Mouse (Mus musculus): ENCODE data around the gene Optn.

Gene Optn

DNA sequence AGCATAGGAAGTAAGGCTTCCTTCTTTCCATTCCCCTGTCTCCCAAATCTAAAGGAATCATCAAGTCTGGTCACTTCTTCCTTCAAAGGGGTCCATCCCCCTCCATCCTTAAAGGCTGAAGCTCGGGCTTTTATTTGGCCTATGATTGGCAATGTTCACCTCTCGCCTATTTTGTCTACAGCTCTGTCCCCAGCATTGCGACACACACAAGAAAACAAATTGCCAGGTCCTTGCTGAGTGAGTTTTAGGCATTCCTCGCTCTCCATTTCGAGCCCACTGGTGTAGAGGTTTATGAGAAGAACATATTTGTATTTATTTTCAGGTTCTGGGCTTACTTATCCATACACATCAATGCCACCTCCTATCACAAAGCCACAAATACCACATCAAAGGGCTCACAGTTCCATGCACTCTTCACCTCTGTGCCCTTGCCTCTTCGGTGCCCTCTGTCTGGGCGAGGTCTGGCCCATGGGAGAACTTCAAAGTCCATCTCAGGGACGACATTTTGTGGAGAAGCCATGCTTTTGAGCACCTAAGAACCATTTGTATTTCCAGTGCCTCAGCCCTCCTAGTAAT lies 2.6 kb downstream of the Optn start:
- no peak for DNase-seq (ENCODE audit: low spot score)

DNA sequence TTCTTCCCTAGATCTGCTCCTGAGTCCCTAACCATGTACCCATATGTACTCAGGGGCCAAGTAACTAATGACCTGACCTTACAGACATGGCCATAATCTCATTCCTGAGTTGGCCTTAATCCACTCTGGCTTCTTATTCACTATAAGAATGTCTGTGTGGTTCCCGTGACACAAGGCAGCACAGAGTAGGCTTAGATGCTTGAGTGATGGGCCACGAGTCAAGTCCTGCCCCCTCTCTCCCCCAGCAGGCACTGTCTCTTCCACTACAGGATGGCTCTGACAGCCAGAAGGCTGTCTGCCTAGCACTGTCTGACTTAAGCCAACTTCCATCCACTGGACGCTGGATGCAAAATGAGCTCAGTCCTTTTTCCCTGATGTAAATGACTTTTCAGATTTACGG lies 3.9 kb downstream of the Optn start:
- DNase-seq (ENCODE audit: low spot score) = no peak

GRCm38 (mm10) chr2:5058436-5058835 lies 5.4 kb downstream of the Optn start:
- DNase-seq (ENCODE audit: low spot score) = no peak

DNA sequence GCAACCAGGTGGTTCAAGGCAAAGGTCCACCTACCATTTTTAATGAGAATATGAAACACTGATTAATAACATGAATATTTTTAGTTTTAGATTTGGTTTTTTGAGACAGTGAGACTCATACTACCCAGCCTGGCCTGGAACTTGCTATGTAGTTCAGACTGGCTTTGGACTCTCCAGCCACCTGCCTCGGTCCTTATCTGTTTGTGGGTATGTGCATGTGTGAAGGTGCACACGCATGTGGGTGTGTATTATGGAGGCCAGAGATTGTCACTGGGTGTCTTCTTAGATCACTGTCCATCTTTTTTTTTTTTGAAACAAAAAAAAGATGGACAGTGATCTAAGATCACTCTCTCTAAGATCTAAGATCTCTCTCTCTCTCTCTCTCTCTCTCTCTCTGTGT lies 13.3 kb downstream of the Optn start:
- DNase-seq (ENCODE audit: low spot score) = no peak

DNA sequence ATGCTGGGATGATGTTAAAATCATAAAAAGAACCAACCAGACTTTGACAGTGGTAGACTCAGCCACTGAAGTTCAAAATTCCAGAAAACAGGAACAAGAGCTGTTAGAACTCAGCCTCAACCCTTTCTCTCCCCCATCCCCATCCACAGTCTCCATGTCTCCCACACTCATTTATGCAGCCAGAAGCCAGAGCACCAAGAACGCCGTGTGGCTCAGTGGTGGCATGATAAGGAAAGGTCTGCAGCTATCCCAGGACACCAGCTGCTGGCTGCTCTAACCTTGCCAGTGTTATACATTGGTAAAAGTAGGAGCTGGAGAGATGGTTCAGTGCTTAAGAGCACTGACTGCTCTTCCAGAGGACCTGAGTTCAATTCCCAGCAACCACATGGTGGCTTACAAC lies 16.8 kb downstream of the Optn start:
- DNase-seq (ENCODE audit: low spot score) = no peak

DNA sequence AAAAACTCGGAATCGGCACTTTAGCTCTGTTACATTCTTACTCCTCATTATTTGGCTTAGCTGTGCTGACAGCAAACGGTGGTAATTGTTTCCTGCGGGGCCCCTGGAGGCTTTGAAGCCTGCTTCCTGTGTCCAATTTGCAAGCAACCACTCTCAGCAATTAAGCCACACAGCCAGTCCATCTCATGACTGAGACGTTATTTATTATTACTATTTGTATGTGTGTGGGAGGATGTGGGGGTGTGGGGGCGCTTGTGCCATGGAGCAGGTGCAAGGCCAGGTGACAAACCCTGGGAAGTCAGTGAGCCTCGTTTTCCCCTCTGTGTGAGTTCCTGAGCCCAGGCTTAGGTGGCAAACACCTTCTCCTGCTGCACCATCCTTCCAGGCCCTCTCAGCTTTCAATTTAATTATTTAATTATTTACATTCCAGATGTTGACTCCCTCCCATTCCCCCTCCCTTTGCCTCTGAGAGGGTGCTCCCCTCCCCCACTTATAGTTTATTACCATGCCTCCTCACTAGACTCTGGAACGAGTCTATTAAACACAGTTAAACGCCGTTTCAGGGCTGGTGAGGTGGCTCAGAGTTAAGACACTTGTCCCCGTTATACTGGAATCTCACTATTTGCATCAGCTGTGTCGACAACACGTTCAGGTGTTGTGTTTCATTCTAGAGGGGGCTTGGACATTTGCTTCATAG lies 18.4 kb downstream of the Optn start:
- DNase-seq (ENCODE audit: low spot score) = no peak

DNA sequence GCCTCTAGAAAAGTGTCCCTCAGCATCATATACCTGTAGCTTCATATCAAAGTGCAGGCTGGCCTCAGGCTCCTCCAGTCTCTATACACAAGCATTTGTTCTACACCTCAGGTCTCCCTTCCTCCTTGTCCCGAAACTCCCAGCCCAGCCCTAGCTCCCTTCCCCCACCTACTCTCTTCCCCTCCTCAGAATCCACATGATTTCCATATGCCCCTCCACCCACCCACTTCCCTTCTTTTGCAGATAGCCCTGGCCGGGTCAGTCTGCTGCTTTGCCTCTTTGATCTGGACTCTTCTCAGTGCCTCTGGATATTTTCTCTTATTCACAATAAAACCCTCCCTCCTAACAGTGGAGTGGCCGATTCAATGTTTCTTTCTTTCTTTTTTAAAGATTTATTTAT lies 19.5 kb downstream of the Optn start:
- no peak for DNase-seq (ENCODE audit: low spot score)

DNA sequence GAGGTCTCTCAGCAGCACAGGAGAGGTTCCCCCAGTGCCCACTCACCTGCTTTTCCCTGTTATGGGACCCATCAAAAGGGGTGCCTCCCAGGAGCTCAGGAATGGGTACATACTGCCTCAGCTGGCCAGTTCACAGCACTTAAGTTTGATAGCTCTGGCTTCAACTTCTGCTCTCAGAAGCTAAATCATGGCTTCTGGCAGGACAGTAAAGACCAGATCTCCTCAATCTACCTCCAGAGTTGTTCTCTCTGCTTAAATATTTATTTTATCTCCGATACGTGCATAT lies 20.4 kb downstream of the Optn start:
- DNase-seq (ENCODE audit: low spot score) = no peak

- DNase-seq (ENCODE audit: low spot score) = no peak
Measured at GRCm38 (mm10) chr2:5042616-5043475, 21.0 kb downstream of the Optn start.

DNA sequence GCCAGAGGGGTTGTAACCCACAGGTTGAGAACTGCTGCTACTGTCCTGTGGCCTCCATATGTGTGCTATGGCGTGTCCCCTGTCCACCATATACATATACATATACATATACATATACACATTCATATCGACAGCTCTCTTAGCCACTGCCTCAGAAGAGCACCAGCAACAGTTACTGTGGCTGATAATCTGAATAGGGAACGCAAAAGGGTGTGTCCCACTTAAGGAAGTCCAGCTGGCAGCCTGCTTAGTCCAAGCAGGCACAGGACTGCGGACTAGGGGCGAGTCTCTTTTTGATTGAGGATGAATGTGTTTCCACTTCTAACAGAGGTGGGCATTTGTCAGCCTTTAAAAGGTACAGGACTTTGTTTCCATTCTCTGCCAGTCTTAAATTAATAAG lies 22.0 kb downstream of the Optn start:
- no peak for DNase-seq (ENCODE audit: low spot score)

DNA sequence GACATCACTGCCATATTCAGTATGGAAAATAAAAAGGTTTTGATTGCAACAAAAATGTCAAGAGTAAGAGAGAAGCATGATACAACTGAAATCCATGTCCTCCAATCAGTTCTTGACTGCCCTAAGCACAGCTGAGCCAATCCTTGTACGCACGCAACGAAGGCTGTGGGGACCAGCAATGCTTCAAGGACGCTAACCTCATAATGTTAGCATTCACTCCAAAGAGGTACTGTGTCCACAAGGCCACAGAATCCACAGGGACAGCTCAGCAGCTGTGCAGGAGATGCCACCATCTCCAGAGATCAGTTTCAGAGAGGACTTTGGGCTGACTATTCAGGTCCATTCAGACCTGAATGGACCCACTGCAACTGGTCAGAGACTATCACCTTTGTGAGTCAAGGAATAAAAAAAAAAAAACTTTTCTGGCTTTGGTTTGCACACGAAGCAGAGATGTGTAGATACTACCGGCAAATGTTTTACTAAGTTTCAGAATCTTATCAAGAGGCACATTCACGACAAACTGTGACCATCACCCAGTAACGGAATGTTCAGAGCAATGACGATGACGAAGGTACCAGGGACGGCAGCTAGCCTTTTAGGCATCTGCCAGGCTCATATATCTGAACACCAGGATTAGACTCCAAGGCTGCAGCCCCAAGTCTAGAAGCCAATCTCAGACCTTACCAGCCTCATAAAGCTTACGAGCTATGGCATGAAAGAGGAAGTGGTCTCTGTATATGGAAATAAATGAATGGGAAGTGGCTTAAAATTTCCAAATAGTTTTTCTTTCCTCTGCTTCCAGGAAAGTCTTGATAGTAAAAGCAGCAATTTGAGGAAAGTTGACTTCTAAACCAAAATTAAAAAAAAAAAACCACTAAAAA lies 23.3 kb downstream of the Optn start:
- DNase-seq (ENCODE audit: low spot score) = no peak

- no peak for DNase-seq (ENCODE audit: low spot score)
Measured at GRCm38 (mm10) chr2:5039350-5040170, 24.3 kb downstream of the Optn start.

DNA sequence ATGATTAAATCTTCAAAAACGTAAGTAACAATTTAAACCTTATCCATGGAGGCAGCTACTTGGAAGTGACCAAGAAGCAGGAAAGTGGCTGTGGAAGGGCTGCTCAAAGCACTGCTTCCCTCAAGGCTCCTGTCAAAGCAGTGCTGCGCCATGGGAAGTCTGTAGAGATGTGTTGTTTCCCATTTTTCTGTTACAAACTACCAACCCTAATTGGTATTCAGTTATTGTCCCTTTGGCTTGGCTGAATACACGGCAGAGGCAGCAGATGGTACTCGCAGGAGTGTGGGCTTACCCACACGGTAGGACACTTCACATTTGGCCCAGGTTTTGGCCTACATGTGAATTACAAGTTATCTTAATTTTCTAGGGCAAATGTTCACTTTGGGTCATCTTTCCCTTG lies 25.5 kb downstream of the Optn start:
- no peak for DNase-seq (ENCODE audit: low spot score)

GRCm38 (mm10) chr2:5037390-5037789 lies 26.5 kb downstream of the Optn start:
- no peak for DNase-seq (ENCODE audit: low spot score)

- no peak for DNase-seq (ENCODE audit: low spot score)
Measured at GRCm38 (mm10) chr2:5036411-5037076, 27.3 kb downstream of the Optn start.

GRCm38 (mm10) chr2:5035241-5035640 lies 28.6 kb downstream of the Optn start:
- no peak for DNase-seq (ENCODE audit: low spot score)

GRCm38 (mm10) chr2:5034801-5035200 lies 29.1 kb downstream of the Optn start:
- no peak for DNase-seq (ENCODE audit: low spot score)

DNA sequence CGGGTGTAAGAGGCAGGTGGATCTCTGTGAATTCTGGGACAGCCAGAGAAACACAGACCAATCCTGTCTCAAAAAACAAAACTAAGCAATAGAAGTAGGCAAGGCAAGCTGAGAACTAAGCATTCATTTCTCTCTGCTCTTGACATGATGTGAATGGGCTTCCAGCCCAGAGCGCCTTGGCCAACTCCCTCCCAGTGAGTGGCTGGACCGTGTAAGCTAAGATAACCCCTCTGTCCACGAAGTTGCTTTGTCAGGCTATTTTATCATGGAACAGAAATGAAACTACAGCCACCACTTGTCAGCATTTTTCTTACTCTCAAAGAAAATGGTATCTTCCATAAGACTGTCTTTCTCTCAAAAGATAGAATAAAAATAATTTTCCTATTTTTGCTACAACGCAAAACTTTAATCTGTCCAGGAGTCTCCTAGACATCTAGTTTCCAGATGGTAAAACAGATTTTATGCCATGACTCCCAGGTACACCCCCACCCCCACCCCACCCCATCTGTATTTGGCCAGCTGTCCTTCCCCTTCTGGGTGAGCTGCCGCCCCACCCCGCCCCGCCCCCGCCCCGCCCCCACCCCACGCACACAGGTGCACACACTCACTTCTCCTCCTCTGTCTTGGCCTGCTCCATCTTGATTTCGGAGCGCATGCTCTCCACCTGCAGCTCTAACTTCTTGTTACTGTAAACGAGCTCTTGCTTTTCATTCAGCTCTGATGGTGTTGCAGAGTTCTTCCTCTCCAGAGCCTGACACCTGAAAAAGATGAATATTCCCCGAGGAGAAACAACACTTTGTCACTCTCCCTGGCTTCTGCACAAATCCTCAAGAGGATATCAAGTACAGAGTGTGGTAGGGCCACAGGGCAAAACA lies 30.1 kb downstream of the Optn start:
- no peak for DNase-seq (ENCODE audit: low spot score)

DNA sequence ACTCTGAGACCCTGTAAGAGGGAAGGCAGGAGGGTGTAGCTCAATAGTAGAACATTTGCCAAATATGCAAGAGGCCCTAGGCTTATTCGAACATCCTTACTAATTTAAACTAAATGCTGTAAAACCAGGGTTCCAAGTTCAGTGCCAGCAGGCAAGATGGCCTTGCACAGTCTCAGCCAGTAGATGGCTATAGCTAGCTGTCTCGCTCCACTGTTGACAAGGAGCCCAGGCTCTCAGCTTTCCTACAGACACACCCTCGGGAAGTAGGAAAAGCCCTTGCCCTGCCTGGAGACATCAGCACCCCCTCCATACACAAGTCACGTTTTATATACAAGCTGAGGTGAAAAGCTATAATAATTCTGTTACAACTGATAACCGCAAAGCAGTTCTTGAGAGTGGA lies 31.2 kb downstream of the Optn start:
- no peak for DNase-seq (ENCODE audit: low spot score)

DNA sequence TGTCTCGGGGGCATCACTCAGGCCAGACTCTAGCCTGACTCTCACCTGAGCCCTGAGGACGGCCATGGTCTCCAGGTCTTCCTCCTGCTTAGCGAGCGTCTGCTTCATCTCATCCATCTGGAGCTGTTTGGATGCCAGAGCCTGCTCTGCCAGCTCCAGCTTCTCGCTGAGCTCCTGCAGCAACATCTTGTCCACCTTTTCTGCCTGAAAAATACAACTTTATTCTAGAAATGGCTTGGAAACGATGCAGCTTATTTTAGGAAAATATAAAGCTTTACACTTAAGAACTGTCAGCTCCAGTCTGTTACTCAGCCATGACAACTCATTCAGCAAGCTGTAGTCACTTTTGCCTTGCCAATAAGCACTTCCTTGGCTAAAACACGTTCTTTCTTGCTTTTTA lies 32.6 kb downstream of the Optn start:
- DNase-seq (ENCODE audit: low spot score) = no peak

Data from layer of hippocampus, adult 9-10 months (tissue).